Mouse (Mus musculus): ENCODE results near the gene Ufsp2.

GRCm38 (mm10) chr8:45999138-45999783 lies 23.9 kb downstream of the Ufsp2 start, which contains the start of gene Lrp2bp:
- TF ChIP-seq GATA1 (IDR thresholded peaks at IDR 0.05; ENCODE audit: low read length) (no peak), TAL1 (IDR thresholded peaks at IDR 0.05; ENCODE audit: low read length) (no peak)
